Mouse (Mus musculus): ENCODE measurements at regions not wholly inside any gene's neighbourhood (a gene's known extent, or its start where the extent isn't known, plus 50 kb on each side); places are given as distances from the start of the nearest gene placed in this dataset.
"Not testable (repeated sequence)": the region's sequence is repeated elsewhere in the genome, so short reads cannot be mapped to it uniquely, and the experiment has no call there.

DNA sequence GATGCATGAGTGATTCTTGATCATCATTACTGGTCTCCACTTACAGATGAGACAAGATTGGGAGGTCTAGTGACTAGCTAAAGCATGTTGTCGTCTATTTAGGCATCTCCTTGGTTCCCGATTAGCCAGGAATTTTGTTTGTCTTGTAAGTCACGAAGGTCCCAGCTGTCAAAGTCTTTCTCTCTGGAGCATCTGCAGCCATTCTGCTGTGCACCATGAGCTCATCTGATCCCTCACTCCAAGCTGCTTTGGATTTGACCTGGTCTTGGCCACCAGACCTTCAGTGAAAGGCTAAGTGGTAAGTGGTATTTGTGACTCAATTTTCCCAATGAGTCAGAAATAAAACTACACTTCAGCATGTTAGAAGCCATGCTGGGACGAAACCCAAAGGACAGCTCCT, 53.3 kb upstream of the Creb5 start:
- no peak for DNase-seq (ENCODE audit: extremely low spot score, low read depth, low spot score)

DNA sequence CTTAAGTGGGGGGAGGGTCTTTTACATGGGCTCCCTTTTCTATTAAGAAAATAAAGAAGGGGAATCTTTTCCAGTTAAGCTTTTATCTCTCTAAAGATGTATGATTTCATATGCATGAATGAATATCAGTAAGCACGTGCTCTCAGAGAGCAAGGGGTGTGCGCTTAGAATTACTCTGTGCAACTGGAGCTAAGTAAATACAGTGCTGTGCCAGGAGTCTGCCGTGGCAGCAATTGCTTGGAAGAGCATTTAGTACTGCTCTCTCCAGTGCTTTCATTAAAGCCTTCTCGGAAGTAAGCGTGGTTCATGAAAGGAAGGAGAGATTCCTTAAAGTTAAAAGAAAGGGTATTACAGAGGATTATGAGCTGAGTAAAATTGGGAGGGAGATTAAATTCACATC, 54.5 kb upstream of the Creb5 start:
- DNase-seq (ENCODE audit: extremely low spot score, low read depth, low spot score) = no peak

GRCm38 (mm10) chr6:53229350-53229749, 57.7 kb upstream of the Creb5 start:
- DNase-seq (ENCODE audit: extremely low spot score, low read depth, low spot score) = no peak

DNA sequence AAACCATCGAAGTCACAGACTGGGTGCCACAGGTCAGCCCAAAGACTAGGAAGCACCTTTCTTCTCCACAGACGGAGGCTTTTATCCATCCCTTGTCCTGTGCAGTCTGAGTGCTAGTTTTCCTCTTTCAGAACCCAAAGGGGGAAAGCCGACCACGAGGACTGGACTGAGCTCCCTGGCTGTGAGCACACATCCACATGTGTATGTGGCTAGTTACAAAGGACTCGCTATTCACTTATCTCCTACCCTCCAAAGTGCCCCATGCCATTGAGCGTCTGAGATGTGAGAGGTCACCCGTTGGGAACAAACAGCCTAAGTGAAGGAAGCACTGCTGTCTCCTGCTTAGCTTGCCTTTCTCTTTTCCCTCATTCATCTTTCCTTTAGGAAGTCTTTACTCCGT, 65.0 kb upstream of the Creb5 start:
- no peak for DNase-seq (ENCODE audit: extremely low spot score, low read depth, low spot score)

DNA sequence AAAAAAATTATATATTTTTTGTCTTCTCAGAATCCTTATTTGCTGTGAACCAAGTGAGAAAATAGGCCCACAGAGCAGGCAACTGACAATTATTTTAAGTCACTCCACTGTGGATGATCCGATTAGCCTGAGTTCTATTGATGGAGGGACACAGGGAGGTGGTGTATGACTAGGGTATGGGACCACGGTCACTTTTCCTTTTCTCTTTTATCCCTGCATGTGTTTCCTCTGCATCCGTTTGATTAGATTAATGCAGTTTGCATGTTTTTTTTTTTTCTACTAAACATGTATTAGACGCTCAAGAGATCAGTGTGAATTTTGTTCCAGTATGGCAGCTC, 65.4 kb upstream of the Creb5 start:
- no peak for DNase-seq (ENCODE audit: extremely low spot score, low read depth, low spot score)

- no peak for DNase-seq (ENCODE audit: extremely low spot score, low read depth, low spot score)
Observed at GRCm38 (mm10) chr6:53220784-53221667, 66.0 kb upstream of the Creb5 start.

GRCm38 (mm10) chr6:53218871-53219286, 68.2 kb upstream of the Creb5 start:
- no peak for DNase-seq (ENCODE audit: extremely low spot score, low read depth, low spot score)

- no peak for DNase-seq (ENCODE audit: extremely low spot score, low read depth, low spot score)
Observed at GRCm38 (mm10) chr6:53217234-53218015, 69.6 kb upstream of the Creb5 start.

DNA sequence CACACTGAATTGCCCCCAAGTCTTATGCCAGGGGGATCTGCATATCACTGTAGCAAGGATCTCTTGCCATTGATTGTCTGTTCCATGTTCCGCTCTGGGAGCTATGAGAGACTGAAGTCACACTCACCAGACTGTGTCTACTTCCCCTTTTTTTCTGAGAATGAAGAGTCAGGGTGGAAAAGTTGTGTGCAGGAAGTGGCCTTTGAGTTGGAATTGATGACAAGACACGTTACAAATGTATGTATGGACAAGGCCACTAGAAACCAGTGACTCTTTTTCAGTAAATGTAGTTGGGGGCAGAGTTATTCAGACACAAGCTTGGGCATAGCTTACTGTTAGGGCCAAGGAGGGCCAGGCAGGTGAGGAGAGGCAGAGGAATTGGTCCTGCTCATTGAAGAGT, 70.4 kb upstream of the Creb5 start:
- DNase-seq (ENCODE audit: extremely low spot score, low read depth, low spot score) = no peak

GRCm38 (mm10) chr6:53211420-53211819, 75.7 kb upstream of the Creb5 start:
- DNase-seq (ENCODE audit: extremely low spot score, low read depth, low spot score) = no peak

- DNase-seq (ENCODE audit: extremely low spot score, low read depth, low spot score) = no peak
Observed at GRCm38 (mm10) chr6:53209398-53209797, 77.7 kb upstream of the Creb5 start.

DNA sequence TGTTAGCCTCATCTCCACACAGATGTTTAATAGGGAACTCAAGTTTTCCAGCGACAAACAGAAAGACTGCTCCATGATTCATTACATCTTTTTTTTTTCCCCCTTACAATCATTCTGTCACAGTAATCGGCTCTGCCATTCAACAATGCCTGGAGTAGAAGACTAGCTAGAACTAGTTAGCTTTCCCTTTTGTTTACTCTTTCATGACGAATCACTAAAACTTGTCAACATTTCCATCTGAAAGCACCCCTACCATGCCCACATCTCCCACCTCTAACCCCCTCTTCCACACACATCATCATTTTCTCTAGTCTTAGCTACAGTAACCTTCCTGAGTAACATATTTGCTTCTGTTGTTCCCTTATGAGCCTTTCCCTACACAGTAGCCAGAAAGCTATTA, 78.6 kb upstream of the Creb5 start:
- no peak for DNase-seq (ENCODE audit: extremely low spot score, low read depth, low spot score)

- no peak for DNase-seq (ENCODE audit: extremely low spot score, low read depth, low spot score)
Observed at GRCm38 (mm10) chr6:53207781-53208180, 79.3 kb upstream of the Creb5 start.

DNA sequence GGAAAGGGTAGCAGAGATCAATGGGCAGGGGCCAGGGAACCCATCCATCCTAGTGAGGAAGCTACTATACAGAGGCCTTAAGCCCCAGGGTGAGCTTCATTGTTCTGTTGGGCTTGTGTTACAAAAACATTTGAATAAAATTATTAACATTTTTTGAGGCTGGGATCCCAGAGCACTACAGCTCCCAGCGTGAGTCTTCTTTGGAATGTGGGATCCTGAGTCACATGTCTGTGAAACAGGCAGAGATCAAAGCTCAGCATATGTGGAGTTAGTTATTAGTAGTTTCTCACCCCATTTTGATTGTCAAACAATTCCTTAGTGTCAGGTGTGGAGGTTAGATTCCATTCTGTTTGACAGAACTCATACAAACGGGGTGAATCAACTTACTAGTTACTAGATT, 79.7 kb upstream of the Creb5 start:
- DNase-seq (ENCODE audit: extremely low spot score, low read depth, low spot score) = no peak

GRCm38 (mm10) chr6:53201281-53201956, 85.7 kb upstream of the Creb5 start:
- no peak for DNase-seq (ENCODE audit: extremely low spot score, low read depth, low spot score)

GRCm38 (mm10) chr6:53199474-53199873, 87.6 kb upstream of the Creb5 start:
- DNase-seq (ENCODE audit: extremely low spot score, low read depth, low spot score) = no peak

DNA sequence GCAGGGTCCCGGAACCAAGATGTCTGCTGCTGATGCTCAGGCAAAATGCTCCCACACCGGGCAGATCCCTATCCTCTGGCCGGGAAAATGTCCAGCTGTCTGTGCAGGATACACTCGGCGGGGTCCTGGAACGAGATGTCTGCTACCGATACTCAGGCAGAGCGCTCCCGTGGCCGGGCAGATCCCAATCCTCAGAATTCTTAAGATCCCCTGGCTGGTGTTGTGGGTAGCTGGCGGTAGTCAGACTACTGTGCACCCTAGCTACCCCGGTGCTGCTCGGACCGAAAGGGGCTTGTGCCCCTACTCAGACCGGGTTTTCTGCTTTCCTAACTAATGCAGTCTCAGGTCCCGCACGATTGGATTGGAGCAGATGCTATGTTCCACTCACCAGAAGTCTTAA, 104.9 kb upstream of the Creb5 start:
- not testable (repeated sequence) for DNase-seq (ENCODE audit: extremely low spot score, low read depth, low spot score)

DNA sequence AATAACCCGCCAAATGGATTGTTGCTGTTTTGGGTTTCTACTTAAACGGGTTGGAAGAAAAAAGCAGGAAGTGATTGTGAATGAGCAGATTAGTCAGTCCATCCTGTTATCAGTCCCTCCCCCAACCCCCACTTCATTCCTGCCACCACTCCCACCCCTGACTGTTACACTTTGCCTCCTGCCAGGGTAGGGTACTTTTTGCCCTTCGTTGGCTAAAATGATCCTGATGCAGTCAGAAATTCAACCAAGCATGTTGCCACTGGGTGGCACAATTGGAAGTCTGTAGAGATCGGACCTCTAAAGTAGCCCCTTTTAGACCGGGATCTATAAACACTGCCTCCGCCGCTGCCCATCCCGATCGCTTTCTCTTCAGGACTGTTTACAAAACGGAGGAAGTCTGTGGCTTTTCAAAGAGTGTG, 96.0 kb upstream of the Jazf1 start:
- DNase-seq (ENCODE audit: extremely low spot score, low read depth, low spot score) = no peak

- DNase-seq (ENCODE audit: extremely low spot score, low read depth, low spot score) = no peak
Observed at GRCm38 (mm10) chr6:53163091-53163490, 94.7 kb upstream of the Jazf1 start.

GRCm38 (mm10) chr6:53161627-53162026, 93.2 kb upstream of the Jazf1 start:
- DNase-seq (ENCODE audit: extremely low spot score, low read depth, low spot score) = no peak

GRCm38 (mm10) chr6:53154621-53155020, 86.2 kb upstream of the Jazf1 start:
- DNase-seq (ENCODE audit: extremely low spot score, low read depth, low spot score) = no peak

DNA sequence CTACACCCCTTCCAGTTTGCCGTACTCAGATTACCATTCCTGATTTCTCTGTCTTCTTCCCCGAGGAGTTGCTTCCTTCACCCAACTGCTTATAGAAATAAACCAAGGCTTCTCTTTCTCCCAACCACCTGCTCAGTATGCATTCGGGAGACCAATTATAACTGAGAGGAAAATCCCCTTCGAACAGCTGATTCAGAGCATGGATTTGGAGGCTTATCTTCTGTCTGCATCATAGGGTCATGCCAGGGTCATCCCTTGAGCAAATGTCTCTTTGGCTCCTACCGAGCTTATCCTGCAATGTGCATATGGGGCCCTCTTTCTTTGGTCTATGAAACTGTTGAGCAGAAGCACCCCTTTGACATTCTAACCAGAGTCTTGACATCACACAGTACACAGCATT, 79.0 kb upstream of the Jazf1 start:
- no peak for DNase-seq (ENCODE audit: extremely low spot score, low read depth, low spot score)
